Mouse (Mus musculus) midbrain, embryonic 16.5 days (tissue): ENCODE results near the gene B230104I21Rik. TPM values are rescaled to one million over a fixed set of nuclear protein-coding genes. Genes with fewer than 3 reads are reported as not detected.

Experiments
- ATAC-seq: fragments of 200-750 bp; cut with Nextera tagmentation; 2 replicates; pipeline ENCODE4 v1.8.0; 2017; ENCODE audit warnings: moderate TSS enrichment
- H3K27ac ChIP-seq: fragments of 300-500 bp; sonication (generic); 2 replicates; pipeline ENCODE4 v1.5.1; 2014; ENCODE audit warnings: mild to moderate bottlenecking, low read length, mixed read lengths
- H3K27me3 ChIP-seq: fragments of 300-500 bp; sonication (generic); 2 replicates; pipeline ENCODE4 v1.6.1; 2014; ENCODE audit warnings: low read depth, low read length, mixed read lengths; ENCODE audit not compliant: control insufficient read depth, insufficient read depth
- H3K36me3 ChIP-seq: fragments of 300-500 bp; sonication (generic); 2 replicates; pipeline ENCODE4 v1.6.1; 2014; ENCODE audit warnings: mild to moderate bottlenecking, low read length, moderate library complexity, mixed read lengths; ENCODE audit not compliant: control insufficient read depth, insufficient read depth
- H3K4me1 ChIP-seq: fragments of 300-500 bp; sonication (generic); 2 replicates; pipeline ENCODE4 v1.6.1; 2014; ENCODE audit warnings: mild to moderate bottlenecking, low read length, mixed read lengths; ENCODE audit not compliant: control insufficient read depth, insufficient read depth
- H3K4me2 ChIP-seq: fragments of 300-500 bp; sonication (generic); 2 replicates; pipeline ENCODE4 v1.6.1; 2014; ENCODE audit warnings: mild to moderate bottlenecking, low read length, mixed read lengths
- H3K4me3 ChIP-seq: fragments of 300-500 bp; sonication (generic); 2 replicates; pipeline ENCODE4 v1.5.1; 2014; ENCODE audit warnings: low read depth, mild to moderate bottlenecking, low read length, moderate library complexity, mixed read lengths
- H3K9ac ChIP-seq: fragments of 300-500 bp; sonication (generic); 2 replicates; pipeline ENCODE4 v1.6.1; 2014; ENCODE audit warnings: low read depth, low read length, mixed read lengths
- H3K9me3 ChIP-seq: fragments of 300-500 bp; sonication (generic); replicated peaks from 2 replicates; pipeline ENCODE4 v1.6.1; 2014; ENCODE audit warnings: mild to moderate bottlenecking, low read length, mixed read lengths; ENCODE audit not compliant: control insufficient read depth, poor library complexity, severe bottlenecking
- WGBS: fragments of 180-500 bp; shearing (Covaris S2); extraction: QIAGEN DNeasy Blood & Tissue Kit; methylation state at CpG from one replicate; pipeline ENCODE4 v1.1.7; 2014; 5-methylcytosine and 5-hydroxymethylcytosine counted together
- polyA plus RNA-seq: library from polyadenylated mRNA; unstranded; fragments of >200 nt; fragmentation: Nextera tagmentation; extraction: Ambion mirVana; gene quantifications from 2 replicates; pipeline ENCODE4 v1.2.1, GENCODE M21; 2015

The B230104I21Rik gene
- polyA plus RNA-seq, 1 experiment from 2014 or later, result not detected

DNA sequence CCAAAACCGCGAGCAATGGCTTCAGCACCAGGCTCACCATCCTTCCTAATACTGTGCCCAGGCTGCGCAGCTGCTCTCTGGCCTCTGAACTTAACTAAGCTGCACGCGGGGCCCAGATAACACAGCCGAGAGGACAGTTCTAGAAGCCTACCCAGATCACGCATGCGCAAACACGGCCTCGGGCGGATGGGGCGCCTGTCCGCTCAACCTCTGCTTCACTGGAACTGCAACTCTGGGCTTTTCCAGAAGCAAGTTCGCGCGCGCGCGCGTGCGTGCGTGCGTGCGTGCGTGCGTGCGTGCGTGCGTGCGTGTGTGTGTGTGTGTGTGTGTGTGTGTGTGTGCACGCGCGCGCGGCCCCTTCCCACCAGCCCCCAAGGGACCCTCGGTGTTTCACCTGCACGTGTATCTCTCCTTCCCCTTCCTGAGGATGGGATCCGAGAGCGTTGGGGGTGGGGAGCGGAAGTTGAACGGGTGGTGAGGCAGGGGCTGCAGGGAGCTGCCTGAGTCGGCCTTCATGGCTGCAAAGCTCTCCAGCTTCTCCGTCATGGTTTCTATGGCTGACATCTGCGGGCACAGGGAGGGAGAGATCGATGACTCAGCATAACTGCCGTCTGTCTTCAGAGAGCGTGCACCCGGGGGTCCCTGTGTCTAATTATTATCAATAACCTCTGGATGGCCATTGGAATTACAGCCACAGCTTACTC, 1.1 kb upstream of the B230104I21Rik start:
- no peak overlapping the region; the same call in 1 of the 2 replicates for H3K9ac ChIP-seq
- no peaks in the 10 kb centered on the region for H3K36me3 ChIP-seq
- no peaks in the 10 kb centered on the region for H3K9me3 ChIP-seq
- H3K4me3 ChIP-seq, result 0 out of 2 replicates have a peak overlapping the region, but pooled peaks have one; percentile 0
- no peak overlapping the region for H3K27ac ChIP-seq
- 63% methylated on average over 47 of the region's 48 CpGs for WGBS
- ATAC-seq, result no peak; the same call in 1 of the 2 replicates
- H3K4me1 ChIP-seq, result peaks cover 10% of the 10 kb centered on the region
- no peaks in the 10 kb centered on the region; the same call in 1 of the 2 replicates for H3K27me3 ChIP-seq
- H3K4me2 ChIP-seq, result peak overlapping the region; percentile 20

- ATAC-seq, result no peak
- no peak overlapping the region for H3K9ac ChIP-seq
Measured at GRCm38 (mm10) chr4:154336650-154337049, 723 bp downstream of the B230104I21Rik start.

DNA sequence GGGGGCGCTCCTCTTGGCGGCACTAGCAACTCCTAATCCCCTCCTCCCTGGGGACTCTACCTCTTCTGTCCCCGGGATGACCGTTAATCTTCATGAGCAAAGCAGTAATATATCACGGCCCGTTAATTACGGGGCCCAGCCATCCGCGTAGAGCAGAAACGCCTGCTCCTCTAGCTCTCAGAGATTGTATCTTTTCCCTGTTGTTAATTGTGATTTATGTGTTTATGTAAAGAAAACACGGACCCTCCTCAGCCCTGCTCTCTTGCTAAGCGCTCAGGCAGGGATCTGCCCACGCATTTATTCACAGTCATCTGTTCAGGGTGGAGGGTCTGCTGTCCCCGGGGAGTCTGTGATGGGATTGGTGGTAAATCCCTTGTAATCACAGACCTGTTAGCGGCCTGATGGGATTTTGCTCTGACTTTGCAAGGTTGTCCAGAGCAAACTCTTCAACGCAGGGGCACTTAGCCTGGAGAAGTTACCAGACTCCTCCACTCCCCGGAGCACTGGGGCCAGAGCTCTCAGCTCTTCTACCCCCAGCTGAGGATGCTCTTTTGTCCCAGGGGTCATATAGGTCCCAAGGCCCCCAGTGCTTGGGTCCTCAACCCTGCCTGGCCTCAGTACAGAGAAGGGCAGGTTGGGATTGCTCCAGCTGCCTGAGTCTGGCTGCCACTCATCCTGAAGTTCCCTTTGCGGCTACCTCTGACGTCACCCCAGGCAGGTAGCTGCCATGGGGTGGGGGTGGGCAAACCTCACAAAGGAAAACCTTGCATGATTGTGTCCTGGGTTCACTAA, 11.0 kb downstream of the B230104I21Rik start:
- 28% methylated on average over 19 of the region's 19 CpGs for WGBS
- H3K9ac ChIP-seq, result no peak overlapping the region
- H3K27me3 ChIP-seq, result no peaks in the 10 kb centered on the region
- no peak overlapping the region for H3K27ac ChIP-seq
- H3K36me3 ChIP-seq, result no peaks in the 10 kb centered on the region
- no peaks in the 10 kb centered on the region for H3K9me3 ChIP-seq
- no peak overlapping the region for H3K4me3 ChIP-seq
- H3K4me2 ChIP-seq, result no peak overlapping the region
- ATAC-seq, result peak; percentile 36; the same call in 1 of the 2 replicates
- no peaks in the 10 kb centered on the region for H3K4me1 ChIP-seq

More at GRCm38 (mm10) chr4:154336650-154337049, 723 bp downstream of the B230104I21Rik start:
- H3K27me3 ChIP-seq, result no peaks in the 10 kb centered on the region; the same call in 1 of the 2 replicates
- no peaks in the 10 kb centered on the region for H3K36me3 ChIP-seq
- H3K9me3 ChIP-seq, result no peaks in the 10 kb centered on the region
- H3K4me1 ChIP-seq, result peaks cover 5% of the 10 kb centered on the region
- no peak overlapping the region for H3K4me2 ChIP-seq
- 0 out of 2 replicates have a peak overlapping the region, but pooled peaks have one; percentile 7 for H3K27ac ChIP-seq
- 16% methylated on average over 10 of the region's 10 CpGs for WGBS
- no peak overlapping the region for H3K4me3 ChIP-seq

GRCm38 (mm10) chr4:154348197-154348786, 12.4 kb downstream of the B230104I21Rik start:
- Histone ChIP-seq H3K36me3 (no peaks in the 10 kb centered on the region), H3K4me1 (no peaks in the 10 kb centered on the region), H3K27ac (no peak overlapping the region), H3K27me3 (no peaks in the 10 kb centered on the region), H3K4me2 (no peak overlapping the region), H3K9ac (no peak overlapping the region), H3K9me3 (no peaks in the 10 kb centered on the region), H3K4me3 (no peak overlapping the region)
- ATAC-seq, result no peak
- WGBS, result 58% methylated on average over 11 of the region's 11 CpGs

DNA sequence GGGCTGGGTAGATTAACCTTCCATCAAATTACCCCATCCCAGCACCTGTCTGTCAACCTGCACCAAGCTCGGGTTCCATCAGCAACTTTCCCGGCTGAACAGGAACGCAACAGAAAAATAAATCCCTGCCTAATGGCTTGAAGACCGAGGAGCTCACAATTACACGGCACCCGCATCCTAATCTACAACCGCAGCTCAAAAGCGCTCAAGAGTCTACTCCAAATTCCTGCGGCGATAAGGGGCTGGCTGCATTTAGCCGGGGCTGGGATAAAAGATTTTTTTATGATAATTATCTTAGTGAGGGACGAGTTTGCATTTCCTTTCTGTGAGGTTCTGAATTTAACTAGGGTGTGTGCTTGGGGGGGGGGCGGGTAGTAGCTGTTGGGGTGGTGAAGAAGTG, 16.3 kb downstream of the B230104I21Rik start:
- no peak for ATAC-seq
- H3K4me3 ChIP-seq, result no peak overlapping the region
- 44% methylated on average over 13 of the region's 13 CpGs for WGBS

DNA sequence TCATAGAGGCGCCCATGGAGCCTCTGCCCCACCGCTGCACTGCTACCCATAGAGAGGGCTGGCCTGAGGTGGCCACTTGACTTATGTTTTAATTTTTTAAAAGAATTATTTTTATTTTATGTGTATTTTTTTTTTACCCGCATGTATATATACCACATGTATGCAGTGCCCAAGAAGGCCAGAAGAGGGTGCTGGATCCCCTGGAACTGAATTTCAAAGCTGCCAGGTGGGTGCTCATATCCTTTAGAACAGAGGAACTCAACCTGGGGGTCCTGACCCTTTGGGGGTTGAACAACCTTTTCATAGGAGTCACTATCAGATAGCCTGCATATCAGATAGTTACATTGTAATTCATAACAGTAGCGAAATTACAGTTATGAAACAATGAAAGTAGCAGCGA, 19.5 kb downstream of the B230104I21Rik start:
- no peak overlapping the region for H3K9ac ChIP-seq
- H3K36me3 ChIP-seq, result no peaks in the 10 kb centered on the region
- ATAC-seq, result no peak
- no peak overlapping the region for H3K4me3 ChIP-seq
- H3K27me3 ChIP-seq, result no peaks in the 10 kb centered on the region
- H3K4me1 ChIP-seq, result 0 out of 2 replicates have a peak, but pooled peaks cover 3% of the 10 kb centered on the region
- H3K9me3 ChIP-seq, result no peaks in the 10 kb centered on the region
- WGBS, result 94% methylated on average over 5 of the region's 5 CpGs
- H3K27ac ChIP-seq, result no peak overlapping the region
- no peak overlapping the region for H3K4me2 ChIP-seq

More for the DNA sequence above, 16.3 kb downstream of the B230104I21Rik start:
- Histone ChIP-seq H3K9me3 (no peaks in the 10 kb centered on the region), H3K27me3 (no peaks in the 10 kb centered on the region), H3K27ac (no peak overlapping the region), H3K36me3 (no peaks in the 10 kb centered on the region), H3K9ac (no peak overlapping the region), H3K4me2 (no peak overlapping the region), H3K4me1 (no peaks in the 10 kb centered on the region)

- no peak overlapping the region for H3K9ac ChIP-seq
- 58% methylated on average over 5 of the region's 5 CpGs for WGBS
- ATAC-seq, result no peak
Measured at GRCm38 (mm10) chr4:154358370-154358769, 22.4 kb downstream of the B230104I21Rik start.

DNA sequence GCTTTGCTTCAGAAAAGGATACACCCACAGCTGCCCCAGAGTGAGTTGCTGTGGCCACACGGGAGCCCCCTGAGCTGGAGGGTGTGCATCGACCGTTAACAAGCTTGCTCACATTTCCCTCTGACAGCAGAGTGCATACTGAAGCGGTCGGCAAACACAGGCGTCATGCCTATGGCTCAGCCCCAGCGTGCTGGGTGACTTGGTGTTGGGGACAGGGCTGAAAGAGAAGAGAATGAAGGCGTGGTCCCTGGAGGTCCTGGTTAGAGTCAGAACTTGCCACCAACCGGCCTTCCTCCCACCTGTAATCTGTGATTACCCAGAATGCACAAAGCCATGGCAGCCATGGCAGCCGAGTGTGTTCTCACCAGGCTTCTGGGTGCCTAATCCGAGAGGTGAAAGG, 22.9 kb downstream of the B230104I21Rik start:
- ATAC-seq, result no peak

More at GRCm38 (mm10) chr4:154358370-154358769, 22.4 kb downstream of the B230104I21Rik start:
- Histone ChIP-seq H3K9me3 (no peaks in the 10 kb centered on the region), H3K27me3 (no peaks in the 10 kb centered on the region), H3K4me2 (no peak overlapping the region), H3K36me3 (no peaks in the 10 kb centered on the region), H3K4me1 (0 out of 2 replicates have a peak, but pooled peaks cover 3% of the 10 kb centered on the region), H3K4me3 (no peak overlapping the region), H3K27ac (no peak overlapping the region)

More for the DNA sequence above, 22.9 kb downstream of the B230104I21Rik start:
- Histone ChIP-seq H3K27me3 (no peaks in the 10 kb centered on the region), H3K9me3 (no peaks in the 10 kb centered on the region), H3K27ac (no peak overlapping the region), H3K4me2 (no peak overlapping the region), H3K36me3 (no peaks in the 10 kb centered on the region), H3K4me1 (0 out of 2 replicates have a peak, but pooled peaks cover 3% of the 10 kb centered on the region), H3K9ac (no peak overlapping the region), H3K4me3 (no peak overlapping the region)
- WGBS, result 39% methylated on average over 11 of the region's 11 CpGs
